Mouse (Mus musculus) embryonic facial prominence, embryonic 11.5 days (tissue): Measurements from ENCODE around the gene Eif3l. TPM values are rescaled to one million over a fixed set of nuclear protein-coding genes. Genes with fewer than 3 reads are reported as not detected.

ENCODE experiments used
- ATAC-seq: fragments of 200-750 bp; cut with Nextera tagmentation; replicated peaks from 2 replicates; pipeline ENCODE4 v1.8.0; 2017; ENCODE audit warnings: low read depth; ENCODE audit not compliant: insufficient number of reproducible peaks, low FRiP score, low TSS enrichment
- DNase-seq: peaks from one replicate; pipeline ENCODE4 v3.0.0-alpha.2; 2015; ENCODE audit warnings: low spot score
- H3K27ac ChIP-seq: fragments of 300-500 bp; sonication (generic); replicated peaks from 2 replicates; pipeline ENCODE4 v1.5.1; 2014; ENCODE audit warnings: mild to moderate bottlenecking, low read depth, low read length, control low read depth
- H3K27me3 ChIP-seq: fragments of 300-500 bp; sonication (generic); 2 replicates; pipeline ENCODE4 v1.6.1; 2014; ENCODE audit warnings: mild to moderate bottlenecking, low read length, moderate library complexity, mixed read lengths; ENCODE audit not compliant: control insufficient read depth, insufficient read depth
- H3K36me3 ChIP-seq: fragments of 300-500 bp; sonication (generic); replicated peaks from 2 replicates; pipeline ENCODE4 v1.6.1; 2014; ENCODE audit warnings: low read depth, mild to moderate bottlenecking, low read length, moderate library complexity, mixed read lengths; ENCODE audit not compliant: control insufficient read depth, insufficient read depth
- H3K4me1 ChIP-seq: fragments of 300-500 bp; sonication (generic); 2 replicates; pipeline ENCODE4 v1.6.1; 2014; ENCODE audit warnings: low read length, mixed read lengths; ENCODE audit not compliant: control insufficient read depth, insufficient read depth
- H3K4me2 ChIP-seq: fragments of 300-500 bp; sonication (generic); 2 replicates; pipeline ENCODE4 v1.6.1; 2014; ENCODE audit warnings: low read depth, mild to moderate bottlenecking, control low read depth, low read length, moderate library complexity
- H3K4me3 ChIP-seq: fragments of 300-500 bp; sonication (generic); 2 replicates; pipeline ENCODE4 v1.5.1; 2014; ENCODE audit warnings: low read depth, low read length, control low read depth
- H3K9ac ChIP-seq: fragments of 300-500 bp; sonication (generic); replicated peaks from 2 replicates; pipeline ENCODE4 v1.6.1; 2014; ENCODE audit warnings: mild to moderate bottlenecking, control low read depth, low read length
- H3K9me3 ChIP-seq: fragments of 300-500 bp; sonication (generic); replicated peaks from 2 replicates; pipeline ENCODE4 v1.6.1; 2016; ENCODE audit warnings: mild to moderate bottlenecking, low read length, inconsistent platforms, mixed read lengths; ENCODE audit not compliant: control insufficient read depth
- WGBS: fragments of 180-500 bp; shearing (Covaris S2); extraction: QIAGEN DNeasy Blood & Tissue Kit; methylation state at CpG from one replicate; pipeline ENCODE4 v1.1.7; 2014; 5-methylcytosine and 5-hydroxymethylcytosine counted together
- polyA plus RNA-seq: library from polyadenylated mRNA; unstranded; fragments of >200 nt; fragmentation: Nextera tagmentation; extraction: Ambion mirVana; gene quantifications from 2 replicates; pipeline ENCODE4 v1.2.1, GENCODE M21; 2014

Eif3l gene
- polyA plus RNA-seq, 1 experiment from 2014 or later = 286 TPM

DNA sequence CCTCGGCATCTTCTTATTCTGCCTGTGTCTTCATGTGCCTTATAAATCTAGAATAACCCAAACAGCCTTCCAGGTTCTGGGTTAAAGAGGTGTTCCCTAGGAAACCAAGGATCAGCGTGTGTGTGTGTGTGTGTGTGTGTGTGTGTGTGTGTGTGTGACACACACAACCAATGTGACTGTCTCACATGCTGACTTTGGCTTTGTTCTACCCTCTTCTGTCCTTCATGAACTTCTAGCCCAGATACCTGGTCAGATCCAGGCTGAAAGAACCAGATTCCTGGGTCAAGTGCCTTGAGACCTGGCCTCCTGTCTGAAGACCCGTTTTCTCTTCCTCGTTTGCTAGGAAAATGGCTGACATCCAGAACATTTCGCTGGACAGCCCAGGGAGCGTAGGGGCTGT is 33.4 kb upstream of the Eif3l start, which contains the start of gene Galr3:
Gene Galr3, plus strand, starts transcription at position 301 of the 400 bp plus-strand sequence.
- DNase-seq (no peak), ATAC-seq (no peak)
- peaks cover 34% of the 10 kb centered on the region for H3K27me3 ChIP-seq
- H3K4me1 ChIP-seq = peaks cover 4% of the 10 kb centered on the region
- H3K36me3 ChIP-seq = no peaks in the 10 kb centered on the region
- H3K9me3 ChIP-seq = no peaks in the 10 kb centered on the region
- H3K4me2 ChIP-seq = peak within 1 kb of the TSS; percentile 99
- 74% methylated on average over 6 of the region's 6 CpGs for WGBS
- peak within 1 kb of the TSS; percentile 55 for H3K4me3 ChIP-seq
- no peak within 1 kb of the TSS for H3K27ac ChIP-seq
- H3K9ac ChIP-seq = peak within 1 kb of the TSS; percentile 55

DNA sequence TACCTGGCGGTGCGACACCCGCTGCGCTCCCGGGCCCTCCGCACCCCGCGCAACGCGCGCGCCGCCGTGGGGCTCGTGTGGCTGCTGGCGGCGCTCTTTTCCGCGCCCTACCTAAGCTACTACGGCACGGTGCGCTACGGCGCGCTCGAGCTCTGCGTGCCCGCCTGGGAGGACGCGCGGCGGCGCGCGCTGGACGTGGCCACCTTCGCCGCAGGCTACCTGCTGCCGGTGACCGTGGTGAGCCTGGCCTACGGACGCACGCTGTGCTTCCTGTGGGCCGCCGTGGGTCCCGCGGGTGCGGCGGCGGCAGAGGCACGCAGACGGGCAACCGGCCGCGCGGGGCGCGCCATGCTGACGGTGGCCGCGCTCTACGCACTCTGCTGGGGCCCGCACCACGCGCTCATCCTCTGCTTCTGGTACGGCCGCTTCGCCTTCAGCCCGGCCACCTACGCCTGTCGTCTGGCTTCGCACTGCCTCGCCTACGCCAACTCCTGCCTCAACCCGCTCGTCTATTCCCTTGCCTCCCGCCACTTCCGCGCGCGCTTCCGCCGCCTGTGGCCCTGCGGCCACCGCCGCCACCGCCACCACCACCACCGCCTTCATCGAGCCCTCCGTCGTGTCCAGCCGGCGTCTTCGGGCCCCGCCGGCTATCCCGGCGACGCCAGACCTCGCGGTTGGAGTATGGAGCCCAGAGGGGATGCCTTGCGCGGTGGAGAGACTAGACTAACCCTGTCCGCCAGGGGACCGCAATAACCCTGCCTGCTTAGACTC is 32.1 kb upstream of the Eif3l start:
- peaks cover 34% of the 10 kb centered on the region for H3K27me3 ChIP-seq
- peak overlapping the region; percentile 99 for H3K4me2 ChIP-seq
- peak overlapping the region; percentile 55 for H3K4me3 ChIP-seq
- H3K9ac ChIP-seq = peak overlapping the region; percentile 55
- H3K27ac ChIP-seq = no peak overlapping the region
- H3K36me3 ChIP-seq = no peaks in the 10 kb centered on the region
- DNase-seq (peak; percentile 52), ATAC-seq (no peak)
- H3K9me3 ChIP-seq = no peaks in the 10 kb centered on the region
- H3K4me1 ChIP-seq = peaks cover 4% of the 10 kb centered on the region
- WGBS = under 1% methylated on average over 82 of the region's 105 CpGs

DNA sequence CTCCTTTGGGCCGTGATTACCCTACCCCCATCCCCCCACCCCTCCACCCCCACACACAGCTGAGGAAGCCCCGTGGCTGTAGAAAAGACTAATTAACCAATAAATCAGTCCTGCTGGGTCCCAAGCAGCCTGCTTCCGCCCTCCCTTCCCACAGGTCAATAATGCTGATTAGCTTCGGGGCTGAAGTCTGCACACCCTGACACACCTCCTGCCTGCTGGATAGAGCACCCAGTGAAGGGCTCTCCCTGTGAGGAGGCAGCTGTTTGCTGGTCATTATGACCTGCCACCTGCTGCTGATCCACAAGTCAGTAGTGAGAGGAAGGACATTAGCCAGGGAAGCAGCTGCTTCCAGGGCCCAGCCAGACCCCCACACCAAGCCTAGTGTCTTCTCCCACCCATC is 30.1 kb upstream of the Eif3l start:
- H3K4me1 ChIP-seq = peaks cover 4% of the 10 kb centered on the region
- 11% methylated on average over 4 of the region's 4 CpGs for WGBS
- no peaks in the 10 kb centered on the region for H3K36me3 ChIP-seq
- H3K4me3 ChIP-seq = no peak overlapping the region
- DNase-seq = no peak
- peaks cover 34% of the 10 kb centered on the region for H3K27me3 ChIP-seq
- H3K9me3 ChIP-seq = no peaks in the 10 kb centered on the region
- no peak overlapping the region for H3K9ac ChIP-seq
- H3K27ac ChIP-seq = no peak overlapping the region
- no peak overlapping the region for H3K4me2 ChIP-seq
- 0 out of 2 replicates have a peak, but pooled peaks have one; percentile 18 for ATAC-seq

- H3K4me3 ChIP-seq = no peak overlapping the region
- WGBS = 65% methylated on average over 4 of the region's 4 CpGs
- no peak for ATAC-seq
Observed at GRCm38 (mm10) chr15:79048186-79048585, 26.8 kb upstream of the Eif3l start.

DNA sequence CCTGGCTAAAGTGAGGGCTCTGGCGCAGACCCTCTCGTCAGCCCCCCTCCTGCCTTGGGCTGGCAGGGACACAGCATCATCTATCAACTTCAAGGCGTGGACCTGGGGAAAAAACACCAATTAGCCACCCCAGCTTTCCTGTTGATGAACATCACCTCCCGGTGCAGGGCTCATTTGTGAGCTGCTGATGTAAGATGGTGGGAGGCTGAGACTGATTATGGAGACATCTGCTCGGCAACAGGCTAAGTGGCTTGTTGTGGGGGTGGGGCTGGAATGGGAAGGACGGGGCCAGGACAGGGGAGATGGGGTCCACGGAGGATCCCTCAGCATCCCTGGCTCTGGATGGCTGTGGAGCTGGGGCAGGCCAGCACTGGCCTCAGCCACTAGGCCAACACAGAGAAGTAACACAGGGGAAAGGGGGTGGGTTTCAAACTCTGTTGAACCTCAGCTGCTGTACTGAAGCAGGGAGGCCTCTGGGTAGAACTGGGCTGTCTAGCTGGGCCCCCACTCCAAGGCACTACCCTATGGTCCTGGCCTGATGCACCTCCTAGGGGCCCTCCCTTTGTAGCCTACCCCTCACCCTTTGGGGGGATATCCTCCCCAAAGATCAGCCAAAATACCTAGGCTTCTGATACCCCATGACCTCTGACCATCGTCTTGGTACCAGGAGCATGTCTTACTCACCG is 24.7 kb upstream of the Eif3l start:
- peak; percentile 50; the same call in 1 of the 2 replicates for ATAC-seq

More at GRCm38 (mm10) chr15:79048186-79048585, 26.8 kb upstream of the Eif3l start:
- Histone ChIP-seq H3K9ac (no peak overlapping the region), H3K27ac (no peak overlapping the region), H3K4me2 (no peak overlapping the region), H3K36me3 (no peaks in the 10 kb centered on the region; the same call in 1 of the 2 replicates), H3K4me1 (peaks cover 1% of the 10 kb centered on the region), H3K9me3 (no peaks in the 10 kb centered on the region), H3K27me3 (peaks cover 9% of the 10 kb centered on the region)
- DNase-seq = no peak

DNA sequence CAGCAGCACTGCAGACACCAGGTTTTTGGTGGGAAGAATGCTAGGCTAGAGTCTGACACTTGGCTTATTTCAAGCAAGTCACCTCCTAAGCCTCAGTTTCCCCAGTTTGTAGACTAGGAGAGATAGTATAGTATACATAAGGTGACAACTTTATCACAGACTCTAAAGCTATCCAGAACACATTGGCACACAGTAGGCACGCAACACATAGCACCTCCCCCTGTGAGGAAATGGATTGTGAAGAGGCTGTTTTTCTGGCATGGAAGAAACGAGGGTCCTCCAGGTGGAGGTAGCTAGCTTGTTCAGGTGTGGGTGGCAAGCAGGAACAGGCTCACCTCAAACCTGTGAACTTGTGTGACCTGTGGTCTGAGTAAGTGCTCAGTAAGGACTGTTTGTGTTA is 24.0 kb upstream of the Eif3l start:
- 89% methylated on average over 2 of the region's 2 CpGs for WGBS
- H3K9me3 ChIP-seq = no peaks in the 10 kb centered on the region

More for the DNA sequence above, 24.7 kb upstream of the Eif3l start:
- Histone ChIP-seq H3K4me1 (no peaks in the 10 kb centered on the region), H3K9ac (0 out of 2 replicates have a peak overlapping the region, but pooled peaks have one; percentile 4), H3K27ac (no peak overlapping the region), H3K9me3 (no peaks in the 10 kb centered on the region), H3K36me3 (peaks cover 8% of the 10 kb centered on the region), H3K4me3 (no peak overlapping the region), H3K4me2 (no peak overlapping the region), H3K27me3 (no peaks in the 10 kb centered on the region)
- no peak for DNase-seq
- 66% methylated on average over 9 of the region's 9 CpGs for WGBS

GRCm38 (mm10) chr15:79051461-79052360 is 23.3 kb upstream of the Eif3l start:
- no peak for ATAC-seq
- Histone ChIP-seq H3K27ac (no peak overlapping the region), H3K4me1 (no peaks in the 10 kb centered on the region), H3K9me3 (no peaks in the 10 kb centered on the region), H3K36me3 (peaks cover 13% of the 10 kb centered on the region), H3K27me3 (no peaks in the 10 kb centered on the region), H3K4me2 (no peak overlapping the region), H3K4me3 (no peak overlapping the region), H3K9ac (no peak overlapping the region)
- 73% methylated on average over 13 of the region's 13 CpGs for WGBS
- DNase-seq = no peak

More for the DNA sequence above, 24.0 kb upstream of the Eif3l start:
- DNase-seq (no peak), ATAC-seq (no peak)
- H3K4me1 ChIP-seq = no peaks in the 10 kb centered on the region
- H3K4me2 ChIP-seq = no peak overlapping the region
- H3K27me3 ChIP-seq = no peaks in the 10 kb centered on the region
- H3K4me3 ChIP-seq = no peak overlapping the region
- H3K36me3 ChIP-seq = peaks cover 13% of the 10 kb centered on the region
- no peak overlapping the region for H3K9ac ChIP-seq
- no peak overlapping the region for H3K27ac ChIP-seq
